Mouse (Mus musculus) lung, postnatal 0 days (tissue): ENCODE measurements around the gene Eri3. TPM values are rescaled to one million over a fixed set of nuclear protein-coding genes. Genes with fewer than 3 reads are reported as not detected.

Source experiments
- ATAC-seq: fragments of 200-750 bp; cut with Nextera tagmentation; 2 replicates; pipeline ENCODE4 v1.8.0; 2017; ENCODE audit warnings: moderate library complexity
- DNase-seq: peaks from one replicate; pipeline ENCODE4 v3.0.0-alpha.2; 2016; ENCODE audit warnings: low spot score
- H3K27ac ChIP-seq: fragments of 300-500 bp; sonication (generic); 2 replicates; pipeline ENCODE4 v1.5.1; 2014; ENCODE audit warnings: antibody characterized with exemption, mild to moderate bottlenecking, low read length, mixed read lengths
- H3K27me3 ChIP-seq: fragments of 300-500 bp; sonication (generic); replicated peaks from 2 replicates; pipeline ENCODE4 v1.6.1; 2014; ENCODE audit warnings: low read length, mixed read lengths; ENCODE audit not compliant: insufficient read depth
- H3K36me3 ChIP-seq: fragments of 300-500 bp; sonication (generic); 2 replicates; pipeline ENCODE4 v1.6.1; 2014; ENCODE audit warnings: low read length, mixed read lengths; ENCODE audit not compliant: insufficient read depth
- H3K4me1 ChIP-seq: fragments of 300-500 bp; sonication (generic); 2 replicates; pipeline ENCODE4 v1.6.1; 2014; ENCODE audit warnings: antibody characterized with exemption, low read depth, low read length, mixed read lengths; ENCODE audit not compliant: insufficient read depth
- H3K4me2 ChIP-seq: fragments of 300-500 bp; sonication (generic); replicated peaks from 2 replicates; pipeline ENCODE4 v1.6.1; 2014; ENCODE audit warnings: low read depth, mild to moderate bottlenecking, low read length, moderate library complexity, mixed read lengths
- H3K4me3 ChIP-seq: fragments of 300-500 bp; sonication (generic); 2 replicates; pipeline ENCODE4 v1.5.1; 2014; ENCODE audit warnings: low read depth, low read length
- H3K9ac ChIP-seq: fragments of 300-500 bp; sonication (generic); replicated peaks from 2 replicates; pipeline ENCODE4 v1.6.1; 2014; ENCODE audit warnings: low read depth, mild to moderate bottlenecking
- H3K9me3 ChIP-seq: fragments of 300-500 bp; sonication (generic); 2 replicates; pipeline ENCODE4 v1.6.1; 2016; ENCODE audit warnings: low read length, mixed read lengths
- CTCF ChIP-seq: IDR thresholded peaks from 2 replicates; pipeline ENCODE4 v1.5.1; 2016; ENCODE audit warnings: antibody characterized with exemption, mild to moderate bottlenecking
- EP300 ChIP-seq: IDR thresholded peaks from 2 replicates; pipeline ENCODE4 v1.6.1; 2016; ENCODE audit warnings: antibody characterized with exemption, mild to moderate bottlenecking, control low read depth
- WGBS: fragments of 180-500 bp; shearing (Covaris S2); extraction: QIAGEN DNeasy Blood & Tissue Kit; methylation state at CpG from one replicate; pipeline ENCODE4 v1.1.7; 2014; 5-methylcytosine and 5-hydroxymethylcytosine counted together
- polyA plus RNA-seq: library from polyadenylated mRNA; unstranded; fragments of >200 nt; fragmentation: Nextera tagmentation; extraction: Ambion mirVana; gene quantifications from 2 replicates; pipeline ENCODE4 v1.2.1, GENCODE M21; 2015

Gene Eri3
- polyA plus RNA-seq, 1 experiment from 2014 or later: 79.3 TPM

- no peaks in the 10 kb centered on the region for H3K27me3 ChIP-seq
- no peak overlapping the region for H3K9ac ChIP-seq
- peaks cover 14% of the 10 kb centered on the region; the same call in 1 of the 2 replicates for H3K36me3 ChIP-seq
- no peaks in the 10 kb centered on the region for H3K9me3 ChIP-seq
- H3K4me3 ChIP-seq: no peak overlapping the region
- no peak for DNase-seq
- H3K4me2 ChIP-seq: no peak overlapping the region
- TF ChIP-seq CTCF (no peak), EP300 (no peak)
- H3K4me1 ChIP-seq: no peaks in the 10 kb centered on the region
- WGBS: 76% methylated on average over 9 of the region's 9 CpGs
- no peak overlapping the region for H3K27ac ChIP-seq
- no peak for ATAC-seq
These were observed 13.8 kb downstream of the Eri3 start for GRCm38 (mm10) chr4:117563967-117564366.

GRCm38 (mm10) chr4:117568846-117569245 is 18.7 kb downstream of the Eri3 start:
- TF ChIP-seq EP300 (no peak), CTCF (no peak)
- Histone ChIP-seq H3K9me3 (no peaks in the 10 kb centered on the region), H3K36me3 (peaks cover 14% of the 10 kb centered on the region; the same call in 1 of the 2 replicates), H3K27ac (no peak overlapping the region), H3K4me1 (no peaks in the 10 kb centered on the region), H3K4me3 (no peak overlapping the region), H3K27me3 (no peaks in the 10 kb centered on the region), H3K9ac (no peak overlapping the region), H3K4me2 (no peak overlapping the region)
- ATAC-seq (no peak), DNase-seq (no peak)
- WGBS: 79% methylated on average over 2 of the region's 2 CpGs

GRCm38 (mm10) chr4:117570964-117571363 is 20.8 kb downstream of the Eri3 start:
- DNase-seq (no peak), ATAC-seq (no peak)
- Histone ChIP-seq H3K9ac (no peak overlapping the region), H3K4me2 (no peak overlapping the region), H3K4me1 (no peaks in the 10 kb centered on the region), H3K27ac (no peak overlapping the region), H3K9me3 (no peaks in the 10 kb centered on the region), H3K4me3 (no peak overlapping the region), H3K36me3 (0 out of 2 replicates have a peak, but pooled peaks cover 6% of the 10 kb centered on the region), H3K27me3 (no peaks in the 10 kb centered on the region)
- TF ChIP-seq CTCF: no peak
- TF ChIP-seq EP300: no peak
- WGBS: 79% methylated on average over 5 of the region's 5 CpGs

GRCm38 (mm10) chr4:117577579-117577978 is 27.4 kb downstream of the Eri3 start:
- TF ChIP-seq EP300: no peak
- no peak overlapping the region for H3K9ac ChIP-seq

GRCm38 (mm10) chr4:117581626-117582025 is 31.5 kb downstream of the Eri3 start:
- TF ChIP-seq EP300 (no peak), CTCF (no peak)
- Histone ChIP-seq H3K4me2 (no peak overlapping the region), H3K9me3 (no peaks in the 10 kb centered on the region), H3K4me1 (no peaks in the 10 kb centered on the region), H3K36me3 (no peaks in the 10 kb centered on the region), H3K27ac (no peak overlapping the region), H3K9ac (no peak overlapping the region), H3K4me3 (no peak overlapping the region), H3K27me3 (no peaks in the 10 kb centered on the region)
- ATAC-seq: no peak
- no peak for DNase-seq
- 73% methylated on average over 9 of the region's 9 CpGs for WGBS

More at GRCm38 (mm10) chr4:117577579-117577978, 27.4 kb downstream of the Eri3 start:
- no peak overlapping the region for H3K4me3 ChIP-seq
- no peaks in the 10 kb centered on the region for H3K4me1 ChIP-seq
- no peaks in the 10 kb centered on the region for H3K36me3 ChIP-seq
- no peak overlapping the region for H3K4me2 ChIP-seq
- no peaks in the 10 kb centered on the region for H3K9me3 ChIP-seq
- ATAC-seq: no peak
- WGBS: 74% methylated on average over 1 of the region's 1 CpGs
- H3K27ac ChIP-seq: no peak overlapping the region
- H3K27me3 ChIP-seq: no peaks in the 10 kb centered on the region
- DNase-seq: no peak

GRCm38 (mm10) chr4:117585995-117586394 is 35.8 kb downstream of the Eri3 start:
- no peak overlapping the region for H3K4me3 ChIP-seq
- DNase-seq (peak; percentile 63), ATAC-seq (peak; percentile 73)
- no peak overlapping the region for H3K27ac ChIP-seq
- H3K27me3 ChIP-seq: no peaks in the 10 kb centered on the region
- WGBS: 38% methylated on average over 2 of the region's 2 CpGs
- no peak for TF ChIP-seq EP300
- TF ChIP-seq CTCF: no peak
- H3K9ac ChIP-seq: no peak overlapping the region
- H3K4me1 ChIP-seq: no peaks in the 10 kb centered on the region
- H3K9me3 ChIP-seq: no peaks in the 10 kb centered on the region
- H3K4me2 ChIP-seq: no peak overlapping the region
- H3K36me3 ChIP-seq: no peaks in the 10 kb centered on the region; the same call in 1 of the 2 replicates

GRCm38 (mm10) chr4:117587447-117587846 is 37.3 kb downstream of the Eri3 start:
- Histone ChIP-seq H3K4me2 (no peak overlapping the region), H3K4me3 (no peak overlapping the region), H3K9ac (no peak overlapping the region), H3K4me1 (no peaks in the 10 kb centered on the region), H3K36me3 (no peaks in the 10 kb centered on the region; the same call in 1 of the 2 replicates), H3K9me3 (no peaks in the 10 kb centered on the region), H3K27me3 (no peaks in the 10 kb centered on the region), H3K27ac (no peak overlapping the region)
- TF ChIP-seq CTCF (peak; percentile 61), EP300 (no peak)
- DNase-seq (peak; percentile 29), ATAC-seq (peak; percentile 46; the same call in 1 of the 2 replicates)
- WGBS: 45% methylated on average over 4 of the region's 4 CpGs
